Mouse (Mus musculus) lung, embryonic 14.5 days (tissue): ENCODE results near the gene Tmem236. TPM values are rescaled to one million over a fixed set of nuclear protein-coding genes. Genes with fewer than 3 reads are reported as not detected.

Experiments
- ATAC-seq: fragments of 200-750 bp; cut with Nextera tagmentation; 2 replicates; pipeline ENCODE4 v1.8.0; 2017; ENCODE audit warnings: mild to moderate bottlenecking, moderate TSS enrichment, moderate library complexity; ENCODE audit not compliant: insufficient read depth
- DNase-seq: peaks from one replicate; pipeline ENCODE4 v3.0.0-alpha.2; 2015
- H3K27ac ChIP-seq: fragments of 300-500 bp; sonication (generic); 2 replicates; pipeline ENCODE4 v1.5.1; 2014; ENCODE audit warnings: low read depth, mild to moderate bottlenecking, moderate library complexity
- H3K27me3 ChIP-seq: fragments of 300-500 bp; sonication (generic); 2 replicates; pipeline ENCODE4 v1.6.1; 2014; ENCODE audit warnings: low read length, control low read depth; ENCODE audit not compliant: insufficient read depth
- H3K36me3 ChIP-seq: fragments of 300-500 bp; sonication (generic); 2 replicates; pipeline ENCODE4 v1.6.1; 2014; ENCODE audit warnings: control low read depth; ENCODE audit not compliant: insufficient read depth
- H3K4me1 ChIP-seq: fragments of 300-500 bp; sonication (generic); 2 replicates; pipeline ENCODE4 v1.6.1; 2014; ENCODE audit warnings: antibody characterized with exemption, control low read depth; ENCODE audit not compliant: insufficient read depth
- H3K4me2 ChIP-seq: fragments of 300-500 bp; sonication (generic); 2 replicates; pipeline ENCODE4 v1.6.1; 2014; ENCODE audit warnings: mild to moderate bottlenecking
- H3K4me3 ChIP-seq: fragments of 300-500 bp; sonication (generic); 2 replicates; pipeline ENCODE4 v1.5.1; 2014; ENCODE audit warnings: low read depth, low read length
- H3K9ac ChIP-seq: fragments of 300-500 bp; sonication (generic); 2 replicates; pipeline ENCODE4 v1.6.1; 2014
- H3K9me3 ChIP-seq: fragments of 300-500 bp; sonication (generic); 2 replicates; pipeline ENCODE4 v1.6.1; 2016; ENCODE audit warnings: low read depth, low read length, control low read depth
- CTCF ChIP-seq: IDR thresholded peaks from 2 replicates; pipeline ENCODE4 v1.5.1; 2016; ENCODE audit warnings: antibody characterized with exemption, low read depth
- WGBS: fragments of 180-500 bp; shearing (Covaris S2); extraction: QIAGEN DNeasy Blood & Tissue Kit; methylation state at CpG from one replicate; pipeline ENCODE4 v1.1.7; 2014; 5-methylcytosine and 5-hydroxymethylcytosine counted together
- polyA plus RNA-seq: library from polyadenylated mRNA; unstranded; fragments of >200 nt; fragmentation: Nextera tagmentation; extraction: Ambion mirVana; gene quantifications from 2 replicates; pipeline ENCODE4 v1.2.1, GENCODE M21; 2014

Tmem236 gene
- polyA plus RNA-seq, 1 experiment from 2014 or later, result not detected

- no peaks in the 10 kb centered on the region for H3K4me1 ChIP-seq
- no peaks in the 10 kb centered on the region for H3K27me3 ChIP-seq
- TF ChIP-seq CTCF, result no peak
- no peak overlapping the region for H3K4me2 ChIP-seq
- DNase-seq (no peak), ATAC-seq (no peak)
- no peaks in the 10 kb centered on the region for H3K9me3 ChIP-seq
- WGBS, result 63% methylated on average over 2 of the region's 2 CpGs
- no peak overlapping the region for H3K9ac ChIP-seq
- H3K4me3 ChIP-seq, result no peak overlapping the region
- peaks cover 62% of the 10 kb centered on the region for H3K36me3 ChIP-seq
- no peak overlapping the region for H3K27ac ChIP-seq
Measured at GRCm38 (mm10) chr2:14140044-14140443, 34.3 kb upstream of the Tmem236 start.

GRCm38 (mm10) chr2:14145311-14145710 lies 29.0 kb upstream of the Tmem236 start:
- Histone ChIP-seq H3K27ac (no peak overlapping the region), H3K4me1 (no peaks in the 10 kb centered on the region), H3K36me3 (peaks cover 57% of the 10 kb centered on the region), H3K9ac (no peak overlapping the region), H3K4me3 (no peak overlapping the region), H3K27me3 (no peaks in the 10 kb centered on the region), H3K9me3 (no peaks in the 10 kb centered on the region), H3K4me2 (no peak overlapping the region)
- DNase-seq (no peak), ATAC-seq (no peak)
- no peak for TF ChIP-seq CTCF
- WGBS, result 69% methylated on average over 3 of the region's 3 CpGs

DNA sequence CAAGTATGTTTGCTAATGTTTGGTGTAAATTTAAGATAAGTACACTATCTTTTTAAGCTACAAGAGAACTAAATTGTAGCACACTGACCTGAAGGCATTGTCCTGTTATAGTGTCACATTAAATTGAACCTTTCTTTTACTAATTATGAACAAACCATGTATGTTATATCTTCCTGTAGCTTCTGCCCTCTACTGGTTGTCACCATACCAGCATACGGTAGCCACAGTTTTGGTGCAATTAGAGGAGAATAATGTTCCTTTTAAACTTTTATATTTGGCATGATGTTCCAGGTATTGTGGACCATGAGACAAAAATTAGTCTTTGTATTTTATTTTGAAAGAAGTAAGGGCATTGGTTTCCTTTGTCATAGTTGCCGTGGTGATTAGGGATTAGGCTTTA lies 27.4 kb upstream of the Tmem236 start:
- Histone ChIP-seq H3K9ac (no peak overlapping the region), H3K27ac (no peak overlapping the region), H3K4me2 (no peak overlapping the region), H3K27me3 (no peaks in the 10 kb centered on the region), H3K4me3 (no peak overlapping the region), H3K36me3 (peaks cover 48% of the 10 kb centered on the region), H3K4me1 (no peaks in the 10 kb centered on the region), H3K9me3 (no peaks in the 10 kb centered on the region)
- peak; percentile 54 for TF ChIP-seq CTCF
- 82% methylated on average over 2 of the region's 2 CpGs for WGBS
- no peak for ATAC-seq
- DNase-seq, result peak; percentile 57

DNA sequence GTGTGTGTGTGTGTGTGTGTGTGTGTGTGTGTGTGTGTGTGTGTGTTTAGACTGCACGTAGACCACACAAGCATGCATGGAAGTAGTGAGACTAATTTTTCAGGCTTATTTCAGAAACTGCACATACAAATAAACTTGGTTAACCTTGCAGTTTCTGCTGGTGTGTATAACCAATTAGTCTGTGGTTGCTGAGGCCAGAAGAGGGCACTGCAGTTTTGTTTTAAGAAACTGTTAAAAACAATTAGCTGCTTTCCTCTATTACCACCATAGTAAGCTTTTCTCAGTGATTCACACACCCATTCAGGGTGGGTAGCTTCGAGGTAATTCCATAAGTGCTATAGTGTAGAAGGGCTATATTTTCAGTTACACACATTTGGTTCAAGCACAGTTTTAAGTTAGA lies 23.5 kb upstream of the Tmem236 start:
- TF ChIP-seq CTCF, result peak; percentile 22; the same call in 1 of the 2 replicates
- Histone ChIP-seq H3K9ac (no peak overlapping the region), H3K4me2 (no peak overlapping the region), H3K4me1 (no peaks in the 10 kb centered on the region), H3K9me3 (no peaks in the 10 kb centered on the region), H3K27ac (no peak overlapping the region), H3K4me3 (no peak overlapping the region), H3K36me3 (peaks cover 19% of the 10 kb centered on the region), H3K27me3 (no peaks in the 10 kb centered on the region)
- DNase-seq, result peak; percentile 38
- 90% methylated on average over 2 of the region's 2 CpGs for WGBS
- no peak for ATAC-seq

- no peak overlapping the region for H3K4me2 ChIP-seq
- ATAC-seq, result no peak
- DNase-seq, result no peak
Measured at GRCm38 (mm10) chr2:14151854-14152253, 22.5 kb upstream of the Tmem236 start.

GRCm38 (mm10) chr2:14159047-14159446 lies 15.3 kb upstream of the Tmem236 start:
- WGBS, result 80% methylated on average over 3 of the region's 3 CpGs
- Histone ChIP-seq H3K4me1 (no peaks in the 10 kb centered on the region), H3K9ac (no peak overlapping the region)

More at GRCm38 (mm10) chr2:14151854-14152253, 22.5 kb upstream of the Tmem236 start:
- H3K4me3 ChIP-seq, result no peak overlapping the region
- no peak overlapping the region for H3K9ac ChIP-seq
- peaks cover 10% of the 10 kb centered on the region for H3K36me3 ChIP-seq
- no peak for TF ChIP-seq CTCF
- no peaks in the 10 kb centered on the region for H3K9me3 ChIP-seq
- H3K27ac ChIP-seq, result no peak overlapping the region
- H3K27me3 ChIP-seq, result no peaks in the 10 kb centered on the region
- WGBS, result 89% methylated on average over 6 of the region's 6 CpGs
- no peaks in the 10 kb centered on the region for H3K4me1 ChIP-seq

GRCm38 (mm10) chr2:14159756-14160155 lies 14.6 kb upstream of the Tmem236 start:
- no peak overlapping the region for H3K4me2 ChIP-seq
- H3K4me1 ChIP-seq, result no peaks in the 10 kb centered on the region
- H3K36me3 ChIP-seq, result 0 out of 2 replicates have a peak, but pooled peaks cover 2% of the 10 kb centered on the region
- H3K9me3 ChIP-seq, result no peaks in the 10 kb centered on the region
- TF ChIP-seq CTCF, result 0 out of 2 replicates have a peak, but pooled peaks have one; percentile 16
- peak; percentile 69; the same call in 1 of the 2 replicates for ATAC-seq
- no peak overlapping the region for H3K4me3 ChIP-seq
- H3K27me3 ChIP-seq, result no peaks in the 10 kb centered on the region
- H3K27ac ChIP-seq, result no peak overlapping the region
- WGBS, result 73% methylated on average over 2 of the region's 2 CpGs
- DNase-seq, result peak; percentile 40
- H3K9ac ChIP-seq, result no peak overlapping the region

More at GRCm38 (mm10) chr2:14159047-14159446, 15.3 kb upstream of the Tmem236 start:
- DNase-seq, result no peak
- Histone ChIP-seq H3K4me3 (no peak overlapping the region), H3K4me2 (no peak overlapping the region), H3K9me3 (no peaks in the 10 kb centered on the region), H3K27me3 (no peaks in the 10 kb centered on the region), H3K36me3 (0 out of 2 replicates have a peak, but pooled peaks cover 2% of the 10 kb centered on the region), H3K27ac (no peak overlapping the region)
- no peak for TF ChIP-seq CTCF
- ATAC-seq, result no peak
